Mouse (Mus musculus): Measurements from ENCODE around the gene Med20.
"Not testable (repeated sequence)": the region's sequence is repeated elsewhere in the genome, so short reads cannot be mapped to it uniquely, and the experiment has no call there.

DNA sequence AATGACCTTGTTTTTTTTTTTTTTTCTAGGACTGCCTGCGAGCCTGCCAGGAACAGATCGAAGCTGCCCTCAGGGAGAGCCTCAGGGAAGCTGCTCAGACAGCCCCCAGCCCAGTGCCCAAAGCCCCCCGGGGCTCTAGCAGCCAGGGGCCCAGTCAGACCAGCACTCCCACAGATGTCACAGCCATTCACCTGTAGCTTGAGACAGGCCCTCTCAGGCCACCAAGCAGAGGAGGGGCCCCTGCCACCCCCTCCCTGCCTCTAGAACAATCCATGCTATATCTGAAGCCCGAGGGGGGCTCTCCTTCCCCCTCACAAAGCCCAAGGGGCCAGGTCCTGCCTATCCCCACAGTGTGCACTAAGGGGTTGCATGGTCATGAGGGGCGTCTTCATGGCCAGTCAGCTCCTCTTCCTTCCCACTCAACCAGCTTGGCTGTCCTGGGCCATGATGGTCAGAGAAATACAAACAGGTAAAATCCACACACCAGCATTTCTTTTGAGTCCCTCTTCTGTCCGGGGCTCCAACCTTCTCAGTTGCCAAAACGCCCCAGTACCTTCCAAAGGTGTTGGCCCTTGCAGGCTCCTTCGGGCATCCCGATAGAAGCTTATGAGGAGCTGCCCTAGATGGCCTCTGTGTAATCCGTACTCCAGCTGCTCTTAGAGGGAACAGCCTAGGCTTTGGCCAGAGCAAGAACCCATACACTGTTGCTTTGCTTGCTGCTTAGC lies 12.6 kb upstream of the Med20 start:
- TF ChIP-seq CTCF, POLR2A (IDR thresholded peaks at IDR 0.05; ENCODE audit: insufficient read depth, low read depth, low read length): not testable (repeated sequence)
